Mouse (Mus musculus): ENCODE measurements around the gene Sstr4.

The Sstr4 gene

DNA sequence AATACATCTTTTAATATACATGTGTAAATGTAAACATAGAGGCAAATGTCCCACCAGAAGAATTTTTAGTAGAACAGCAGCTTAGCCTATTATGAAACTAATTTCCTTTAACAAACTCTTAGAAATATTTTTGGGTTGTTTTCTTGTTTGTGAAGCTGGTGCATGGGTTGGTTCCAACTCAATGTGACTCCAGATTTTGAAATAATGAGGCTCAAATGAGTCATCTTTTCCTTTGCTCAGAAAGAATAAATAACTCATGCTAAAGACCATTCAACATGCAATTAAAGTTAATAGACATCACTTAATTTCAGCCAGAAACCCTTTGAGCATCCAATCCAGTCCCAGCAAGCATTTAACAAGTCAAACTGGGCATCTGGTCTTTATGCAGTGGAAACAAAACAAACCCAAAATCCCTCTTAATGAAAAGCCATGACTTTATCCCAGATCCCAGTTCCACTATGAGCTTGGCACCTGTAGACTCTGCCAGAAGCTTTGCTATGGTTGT lies 33.9 kb downstream of the Sstr4 start:
- DNase-seq (ENCODE audit: low read depth, low spot score): no peak

DNA sequence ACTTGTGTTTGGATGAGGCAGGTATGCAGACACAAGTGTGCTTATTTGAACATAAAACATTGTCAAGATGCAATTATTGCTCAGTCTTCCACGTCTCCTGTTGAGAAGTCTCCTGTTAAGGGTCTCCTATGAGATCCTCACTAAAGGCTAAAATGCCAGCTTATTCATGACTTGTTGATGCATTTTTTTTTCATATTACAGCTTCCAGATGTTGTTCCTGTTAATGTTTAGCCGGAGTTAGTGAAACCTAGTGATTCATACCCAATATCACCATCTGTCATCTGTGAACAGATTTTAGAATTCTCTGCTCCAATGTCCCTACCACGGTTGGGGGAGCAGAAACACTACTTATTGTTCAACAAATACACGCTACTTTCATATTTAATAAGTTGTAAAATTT lies 35.8 kb downstream of the Sstr4 start:
- no peak for DNase-seq (ENCODE audit: low read depth, low spot score)

DNA sequence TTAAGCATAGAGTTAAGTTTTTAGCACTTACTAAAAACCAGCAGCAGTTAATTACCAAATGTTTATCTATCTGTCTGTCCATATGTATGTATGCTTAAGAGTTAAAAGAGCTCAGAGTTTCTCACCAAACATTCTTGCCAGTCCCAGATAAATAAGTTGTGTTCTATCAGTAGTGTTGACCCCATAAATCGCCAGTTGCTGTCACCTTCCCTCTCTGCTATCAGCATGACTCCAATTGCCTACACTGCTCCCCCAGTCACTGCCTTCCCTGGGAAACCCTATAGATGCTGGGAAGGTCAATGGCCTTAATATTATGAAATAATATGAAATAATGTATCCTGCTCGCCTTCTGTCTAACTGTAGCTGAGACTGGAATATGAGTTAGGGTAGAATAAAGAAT lies 37.2 kb downstream of the Sstr4 start:
- no peak for DNase-seq (ENCODE audit: low read depth, low spot score)

DNA sequence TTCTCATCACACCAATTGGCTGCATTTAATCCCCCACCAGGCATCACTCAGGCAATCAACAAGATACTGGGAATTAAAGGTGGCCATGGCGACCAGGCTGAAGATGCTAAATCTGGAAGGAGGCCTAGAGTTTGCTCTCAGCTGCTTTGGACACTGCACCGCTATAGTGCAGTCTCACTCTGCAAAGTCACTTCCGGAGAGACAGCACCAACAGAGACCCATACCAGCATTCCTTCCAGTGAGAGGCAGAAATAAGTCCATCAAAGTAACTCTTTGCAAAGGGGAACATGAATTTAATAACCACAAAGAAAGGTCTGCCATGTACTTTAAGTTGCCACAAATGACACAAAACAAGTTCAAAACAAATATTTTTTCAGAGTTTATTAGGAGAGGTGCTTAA lies 41.1 kb downstream of the Sstr4 start:
- DNase-seq (ENCODE audit: low read depth, low spot score): no peak

DNA sequence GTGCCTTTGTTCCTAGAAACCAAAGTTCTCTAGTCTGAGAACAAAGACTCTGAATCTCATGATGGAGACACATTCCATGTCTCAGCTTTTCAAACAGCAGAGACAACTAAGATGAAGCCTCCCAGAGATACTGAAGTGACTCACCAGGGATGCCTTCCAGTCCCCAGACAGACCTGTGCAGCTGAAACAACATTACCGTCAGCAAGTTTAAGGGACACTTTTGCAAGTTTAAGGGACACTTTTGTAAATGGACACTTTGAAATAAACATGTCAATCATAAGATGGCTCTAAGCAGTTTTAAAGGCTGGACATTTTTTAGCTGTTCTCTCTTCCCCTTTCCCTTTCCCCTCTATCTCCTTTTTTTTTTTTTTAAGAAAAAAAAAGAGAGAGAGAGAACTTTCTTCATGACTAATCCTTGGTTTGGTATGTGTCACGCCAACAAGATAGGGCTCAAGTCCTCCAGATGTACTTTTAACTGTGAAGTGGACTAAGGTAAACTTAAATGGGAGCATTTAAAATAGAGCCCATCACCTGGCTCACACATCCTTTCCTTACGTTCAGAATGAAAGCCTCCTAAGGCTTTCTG lies 44.6 kb downstream of the Sstr4 start:
- DNase-seq (ENCODE audit: low read depth, low spot score): no peak

DNA sequence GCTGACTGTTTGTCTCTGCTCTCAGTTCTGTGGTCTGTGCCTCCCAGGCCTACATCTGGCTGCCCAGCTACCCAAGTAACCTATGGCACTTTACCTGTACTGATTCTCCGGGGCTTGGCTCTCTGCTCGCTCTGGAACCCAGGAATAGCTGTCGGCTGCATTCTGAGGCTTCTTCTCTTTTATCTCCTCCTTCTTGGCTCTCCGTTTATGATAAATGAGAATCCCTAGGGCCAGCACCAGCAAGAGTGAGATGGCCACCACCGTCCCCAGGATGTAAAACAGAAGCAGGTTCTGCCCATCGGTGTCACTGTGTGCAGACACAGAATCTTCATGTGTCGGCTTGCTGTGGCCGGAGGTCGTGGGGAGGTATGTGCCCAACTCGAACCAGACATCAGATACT lies 46.3 kb downstream of the Sstr4 start:
- DNase-seq (ENCODE audit: low read depth, low spot score): no peak

DNA sequence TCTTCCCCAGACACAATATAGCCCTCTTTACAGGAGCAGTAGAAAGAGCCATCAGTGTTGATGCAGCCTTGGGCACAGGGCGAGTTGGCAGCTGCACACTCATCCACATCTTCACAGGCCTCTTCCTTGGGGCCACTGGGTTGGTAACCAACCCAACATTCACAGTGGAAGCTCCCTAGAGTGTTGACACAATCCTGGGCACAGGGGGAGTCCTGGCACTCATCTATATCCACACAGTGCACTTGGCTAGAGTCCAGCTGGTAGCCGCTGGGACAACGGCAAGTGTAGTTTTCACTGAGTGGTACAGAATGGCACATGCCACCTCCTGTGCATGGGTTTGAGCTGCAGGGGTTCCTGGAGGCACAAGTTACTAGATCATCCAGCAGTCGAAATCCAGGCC lies 47.0 kb downstream of the Sstr4 start:
- DNase-seq (ENCODE audit: low read depth, low spot score): no peak

DNA sequence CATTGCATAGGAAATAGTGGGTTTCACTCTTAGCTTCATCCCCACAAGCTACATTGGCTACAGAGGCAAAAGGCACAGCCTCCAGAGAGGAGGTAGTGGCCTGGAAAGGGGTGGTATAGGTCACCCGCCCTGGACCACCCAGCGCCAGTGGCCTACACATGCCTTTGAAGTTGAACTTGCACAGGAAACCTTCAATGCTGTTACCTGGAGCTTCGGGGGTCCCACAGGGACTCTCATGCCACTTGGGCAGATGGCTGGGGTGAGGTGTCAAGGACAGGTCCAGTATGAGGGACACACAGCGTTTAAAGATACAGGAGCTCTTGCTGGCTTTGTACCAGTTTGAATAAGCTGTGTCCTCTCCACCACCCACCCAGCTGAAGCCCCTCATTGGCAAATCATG lies 47.6 kb downstream of the Sstr4 start:
- DNase-seq (ENCODE audit: low read depth, low spot score): no peak

DNA sequence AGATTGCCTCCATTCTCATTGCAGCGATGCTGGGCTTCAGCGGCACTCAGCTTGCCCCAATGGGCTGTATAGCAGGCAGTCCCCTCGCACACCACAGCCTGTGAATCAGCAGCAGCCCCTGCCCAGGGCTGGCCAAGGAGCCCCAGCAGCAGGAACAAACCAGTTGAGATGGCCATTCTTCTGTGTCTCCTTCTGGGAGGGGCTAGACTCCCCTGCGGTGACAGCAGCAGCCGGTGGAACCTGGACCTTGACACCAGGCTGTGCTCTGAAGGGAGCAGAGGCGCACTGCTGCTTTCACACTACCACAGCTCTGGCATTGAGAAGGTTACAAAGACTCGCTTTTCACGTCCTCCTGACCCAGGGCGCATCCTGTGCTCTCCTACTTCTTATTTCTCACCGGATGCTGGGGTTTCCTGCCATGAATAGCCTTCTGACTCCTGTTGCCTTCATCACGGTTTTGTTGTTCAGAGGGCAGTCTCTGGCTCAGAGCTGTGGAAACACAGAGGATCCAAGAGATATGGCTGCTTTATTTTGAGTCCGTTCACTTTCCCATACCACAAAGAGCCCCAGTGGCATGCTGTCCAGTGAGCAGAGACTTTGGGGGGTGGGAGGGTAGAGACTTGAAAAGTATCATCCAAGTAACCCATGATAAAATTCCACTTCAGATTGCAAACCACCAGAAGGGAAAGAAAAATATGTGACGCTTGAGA lies 48.3 kb downstream of the Sstr4 start, which contains the start of gene Cd93:
Gene Cd93 (minus strand): TSS at position 315 of the 710 bp plus-strand sequence.
- no peak for DNase-seq (ENCODE audit: low read depth, low spot score)

DNA sequence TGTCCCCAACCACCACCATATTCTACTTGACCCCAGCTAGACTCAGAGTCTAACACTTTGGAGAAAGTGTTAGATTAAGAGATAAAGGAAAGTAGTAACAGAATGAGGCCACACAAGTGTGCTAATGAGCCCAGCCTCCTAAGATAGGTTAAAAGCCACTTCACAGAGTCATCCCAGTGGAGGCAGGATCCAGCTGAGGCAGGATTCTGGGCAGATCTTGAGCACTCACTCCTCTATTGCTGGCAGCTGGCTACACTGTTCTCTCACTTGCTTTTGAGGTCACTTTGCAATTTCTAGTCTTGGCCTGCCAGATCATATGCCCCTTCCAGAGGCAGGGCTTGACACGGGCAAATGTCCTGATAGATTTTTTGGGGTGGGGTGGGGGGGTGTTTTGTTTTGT lies 49.3 kb downstream of the Sstr4 start:
- no peak for DNase-seq (ENCODE audit: low read depth, low spot score)

DNA sequence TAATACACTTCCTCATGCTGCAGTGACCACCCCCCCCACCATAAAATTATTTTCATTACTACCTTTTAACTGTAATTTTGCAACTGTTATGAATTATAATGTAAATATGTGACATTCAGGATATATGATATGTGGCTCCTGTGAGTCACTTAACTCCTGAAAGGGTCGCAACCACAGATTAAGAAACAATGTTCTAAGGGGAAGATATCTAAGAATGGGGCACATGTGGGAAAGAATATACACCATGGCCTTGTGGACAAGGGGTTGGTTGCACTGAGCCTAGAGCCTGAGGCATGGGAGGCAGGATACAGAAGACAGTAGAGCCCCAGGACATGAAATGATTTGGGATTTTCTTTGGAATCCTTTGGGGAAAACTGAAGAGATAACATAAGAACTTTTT lies 50.5 kb downstream of the Sstr4 start:
- no peak for DNase-seq (ENCODE audit: low read depth, low spot score)

All from ES-CJ7 (cell line).